Mouse (Mus musculus): ENCODE results near the gene Sfxn4. TPM values are rescaled to one million over a fixed set of nuclear protein-coding genes. Genes with fewer than 3 reads are reported as not detected.

Sfxn4 gene
- polyA plus RNA-seq, 1 experiment: 7.6 TPM

GRCm38 (mm10) chr19:60790551-60791161, 70.6 kb downstream of the Sfxn4 start, which contains the start of gene Eif3a:
Gene Eif3a (minus strand): TSS chr19:60790658.
- no peak for TF ChIP-seq CTCF (IDR thresholded peaks at IDR 0.05; ENCODE audit: borderline replicate concordance, extremely low read depth, insufficient read depth, insufficient read length)
- peak; percentile 99 for TF ChIP-seq POLR2A (IDR thresholded peaks at IDR 0.05; ENCODE audit: borderline replicate concordance, extremely low read depth, insufficient read depth, insufficient read length, poor library complexity, severe bottlenecking)
- DNase-seq (ENCODE audit: low read depth): peak; percentile 97

- TF ChIP-seq POLR2A (IDR thresholded peaks at IDR 0.05; ENCODE audit: borderline replicate concordance, extremely low read depth, insufficient read depth, insufficient read length, poor library complexity, severe bottlenecking) (no peak), CTCF (IDR thresholded peaks at IDR 0.05; ENCODE audit: borderline replicate concordance, extremely low read depth, insufficient read depth, insufficient read length) (no peak)
- no peak for DNase-seq (ENCODE audit: low read depth)
These were observed 71.3 kb downstream of the Sfxn4 start for GRCm38 (mm10) chr19:60789919-60790506.

- TF ChIP-seq POLR2A (IDR thresholded peaks at IDR 0.05; ENCODE audit: borderline replicate concordance, extremely low read depth, insufficient read depth, insufficient read length, poor library complexity, severe bottlenecking): no peak
- no peak for TF ChIP-seq CTCF (IDR thresholded peaks at IDR 0.05; ENCODE audit: borderline replicate concordance, extremely low read depth, insufficient read depth, insufficient read length)
- no peak for DNase-seq (ENCODE audit: low read depth)
These were observed 71.8 kb downstream of the Sfxn4 start for GRCm38 (mm10) chr19:60789452-60789851.

DNA sequence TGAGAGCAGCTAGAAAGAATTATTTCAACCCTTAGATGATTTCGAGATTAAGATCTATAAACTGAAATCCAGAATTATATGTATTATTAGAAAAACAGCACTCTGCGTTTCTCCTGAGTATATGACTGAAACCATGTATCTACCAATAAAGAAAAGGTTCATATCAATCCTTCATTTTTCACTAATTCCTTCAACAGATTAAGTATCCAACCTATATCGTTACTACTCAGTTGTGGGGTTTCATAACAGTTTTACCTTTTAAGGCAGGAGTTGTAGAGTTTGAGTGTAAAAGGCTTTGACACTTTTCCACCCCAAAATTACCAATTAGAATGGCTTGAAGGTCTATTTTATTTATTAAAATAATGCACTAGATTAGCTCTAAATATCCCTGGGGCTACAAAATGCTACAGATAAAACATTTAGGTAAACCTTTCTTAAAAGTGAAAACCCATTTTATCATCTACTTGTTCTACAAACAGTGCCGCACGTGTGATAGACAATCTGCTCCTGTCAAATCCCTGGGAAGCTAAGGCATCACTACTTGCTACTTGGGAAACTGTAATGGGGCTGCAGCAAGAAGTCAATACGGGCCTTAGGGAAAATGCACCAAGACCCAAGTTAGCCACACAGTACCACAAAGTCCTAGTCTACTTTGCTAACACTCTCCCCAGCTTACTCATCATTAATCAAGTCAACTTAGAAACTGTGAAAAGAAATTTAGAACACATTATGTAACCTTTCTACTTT, 72.9 kb downstream of the Sfxn4 start:
- TF ChIP-seq POLR2A (IDR thresholded peaks at IDR 0.05; ENCODE audit: borderline replicate concordance, extremely low read depth, insufficient read depth, insufficient read length, poor library complexity, severe bottlenecking) (no peak), CTCF (IDR thresholded peaks at IDR 0.05; ENCODE audit: borderline replicate concordance, extremely low read depth, insufficient read depth, insufficient read length) (no peak)
- peak; percentile 2 for DNase-seq (ENCODE audit: low read depth)

DNA sequence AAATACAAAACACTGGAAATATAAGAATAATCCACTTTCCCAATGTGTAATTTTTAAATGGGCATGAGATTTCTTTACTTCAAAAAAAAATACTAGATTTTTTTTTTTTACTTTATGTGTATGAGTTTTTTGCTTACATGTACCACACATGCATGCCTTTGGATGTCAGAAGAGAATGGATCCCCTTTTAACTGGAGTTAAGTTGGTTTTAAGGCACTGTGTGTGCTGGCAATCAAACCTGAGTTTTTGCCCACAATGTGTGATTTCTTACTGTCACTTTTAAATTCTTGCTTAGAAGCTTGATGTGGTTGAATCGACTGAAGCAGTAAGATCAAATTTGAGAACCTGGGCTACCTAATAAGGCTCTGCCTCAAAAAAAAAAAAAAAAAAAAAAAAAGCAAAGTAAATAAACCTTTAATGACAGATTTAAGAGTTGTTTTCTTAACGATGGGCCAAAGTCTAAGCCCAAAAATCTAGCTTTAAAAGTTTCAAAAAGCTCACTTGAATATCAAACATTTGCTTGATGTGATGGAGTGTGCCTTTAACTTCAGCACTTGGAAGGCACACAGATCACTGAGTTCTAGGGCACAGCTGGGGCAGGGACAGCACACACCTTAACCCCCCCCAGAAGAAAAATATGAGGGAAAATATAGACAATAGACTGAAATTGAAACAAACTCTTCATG, 73.7 kb downstream of the Sfxn4 start:
- TF ChIP-seq CTCF (IDR thresholded peaks at IDR 0.05; ENCODE audit: borderline replicate concordance, extremely low read depth, insufficient read depth, insufficient read length): no peak
- no peak for TF ChIP-seq POLR2A (IDR thresholded peaks at IDR 0.05; ENCODE audit: borderline replicate concordance, extremely low read depth, insufficient read depth, insufficient read length, poor library complexity, severe bottlenecking)
- DNase-seq (ENCODE audit: low read depth): no peak

Other genes with a start within 250 kb of the Sfxn4 start
- gene Nanos1, start 105.5 kb downstream of the Sfxn4 start, polyA plus RNA-seq (2012; rRNA removed): 16.1 and 22.9 TPM in 2 replicates
- gene Eif3a, start 70.8 kb downstream of the Sfxn4 start, polyA plus RNA-seq (2012; rRNA removed): 56.2 and 90.5 TPM in 2 replicates
- 28.9 and 31.2 TPM in 2 replicates for gene Fam45a, start 49.9 kb downstream of the Sfxn4 start, polyA plus RNA-seq (2012; rRNA removed)
- gene Prdx3, start 13.1 kb upstream of the Sfxn4 start, polyA plus RNA-seq (2012; rRNA removed): 69.2 and 69.8 TPM in 2 replicates
- 4.2 and 6.8 TPM in 2 replicates for gene Grk5, start 28.3 kb upstream of the Sfxn4 start, polyA plus RNA-seq (2012; rRNA removed)